Comparison of ENCODE assay signal across 20 mouse cellular contexts in genomic region chr10:75710210-75710609, GRCm38 (mm10). TPM values are rescaled to one million over a fixed set of nuclear protein-coding genes. Genes with fewer than 3 reads are reported as not detected.
DNase-seq lines count a peak whose midpoint lies in the region; ATAC-seq lines count a peak whose summit lies in the region.
"Had no signal": no experiment of that assay in that cellular context is flagged by ENCODE, and none has a peak within 500 bp of the region (broad histone marks: within the 10 kb centered on the region; RNA-seq: fewer than 3 reads in every experiment).

No protein-coding gene starts in this region.

- DNase-seq in liver, embryonic 13.5 days = no peak
- DNase-seq in liver (no peak), A20 (ENCODE audit: low read depth, low spot score) (peak; percentile 69)
- peak; percentile 79 for DNase-seq in splenic B cell, adult 2 months (ENCODE audit: low read depth, low spot score)
- DNase-seq in adrenal gland, postnatal 4 days (ENCODE audit: low spot score in 2 of 2) = no peak
- DNase-seq: adrenal gland, adult 8-10 months; adrenal gland, postnatal 36 days; cerebellum, adult 11 months; cerebellum, adult 9-10 months; cerebellum, postnatal 25 days; gastrocnemius, postnatal 14 days; heart, postnatal 4 days had no signal

- no peak overlapping the region for H3K4me2 ChIP-seq in liver, embryonic 13.5 days
- no peak overlapping the region for H3K4me2 ChIP-seq in hindbrain, embryonic 12.5 days (replicated peaks)
- H3K4me2 ChIP-seq: embryonic facial prominence, embryonic 12.5 days; heart, embryonic 13.5 days; hindbrain, embryonic 13.5 days had no signal

- no peak for ATAC-seq in liver, embryonic 13.5 days (ENCODE audit: low read depth)
- peak; percentile 61 for ATAC-seq in granulocyte monocyte progenitor cell, adult 5-6 weeks (replicated peaks; ENCODE audit: poor library complexity, severe bottlenecking)
- ATAC-seq in hindbrain, embryonic 12.5 days (ENCODE audit: low FRiP score) = no peak
- ATAC-seq: forebrain, embryonic 16.5 days; hindbrain, postnatal 0 days had no signal

- peaks cover 38% of the 10 kb centered on the region for H3K4me1 ChIP-seq in liver, embryonic 13.5 days (replicated peaks)
- no peaks in the 10 kb centered on the region for H3K4me1 ChIP-seq in hindbrain, embryonic 12.5 days
- H3K4me1 ChIP-seq: embryonic facial prominence, embryonic 12.5 days had no signal

- H3K9ac ChIP-seq in liver, embryonic 13.5 days = no peak overlapping the region
- no peak overlapping the region for H3K9ac ChIP-seq in hindbrain, embryonic 12.5 days
- H3K9ac ChIP-seq: embryonic facial prominence, embryonic 12.5 days; heart, embryonic 13.5 days; hindbrain, embryonic 13.5 days had no signal

- peaks cover 85% of the 10 kb centered on the region for H3K36me3 ChIP-seq in liver, embryonic 13.5 days
- peaks cover 3% of the 10 kb centered on the region; the same call in 1 of the 2 replicates for H3K36me3 ChIP-seq in splenic B cell, adult 2 months (ENCODE audit: control insufficient read depth, insufficient read depth, low read length, poor library complexity, severe bottlenecking)
- H3K36me3 ChIP-seq in hindbrain, embryonic 12.5 days = peaks cover 79% of the 10 kb centered on the region

- H3K27ac ChIP-seq in liver, embryonic 13.5 days = 0 out of 2 replicates have a peak overlapping the region, but pooled peaks have one; percentile 1
- H3K27ac ChIP-seq in hindbrain, embryonic 12.5 days = no peak overlapping the region
- H3K27ac ChIP-seq: embryonic facial prominence, embryonic 12.5 days; heart, embryonic 13.5 days; hindbrain, embryonic 13.5 days; hindbrain, postnatal 0 days had no signal

- no peak overlapping the region for H3K4me3 ChIP-seq in liver, embryonic 13.5 days (replicated peaks)
- no peak overlapping the region for H3K4me3 ChIP-seq in hindbrain, embryonic 12.5 days
- H3K4me3 ChIP-seq: embryonic facial prominence, embryonic 12.5 days; heart, embryonic 13.5 days; hindbrain, embryonic 13.5 days had no signal

- H3K27me3 ChIP-seq in liver, embryonic 13.5 days = no peaks in the 10 kb centered on the region
- H3K27me3 ChIP-seq in splenic B cell, adult 2 months (ENCODE audit: control insufficient read depth, insufficient read depth, low read length, poor library complexity, severe bottlenecking) = no peaks in the 10 kb centered on the region
- H3K27me3 ChIP-seq in hindbrain, embryonic 12.5 days = no peaks in the 10 kb centered on the region
- H3K27me3 ChIP-seq: embryonic facial prominence, embryonic 12.5 days; heart, embryonic 13.5 days; hindbrain, embryonic 13.5 days had no signal

- WGBS in liver, embryonic 13.5 days (ENCODE audit: insufficient replicate concordance) = 71% methylated on average over 2 of the region's 2 CpGs
- WGBS in hindbrain, embryonic 12.5 days = 88% methylated on average over 2 of the region's 2 CpGs

- H3K9me3 ChIP-seq in liver, embryonic 13.5 days (replicated peaks) = no peaks in the 10 kb centered on the region
- no peaks in the 10 kb centered on the region for H3K9me3 ChIP-seq in hindbrain, embryonic 12.5 days (replicated peaks)
- H3K9me3 ChIP-seq: embryonic facial prominence, embryonic 12.5 days; G1E; heart, embryonic 13.5 days; hindbrain, embryonic 13.5 days had no signal

RNA-seq across cellular contexts. Expression of gene Cabin1, which starts 53.9 kb away (rescaled TPM):
- polyA plus RNA-seq in liver, embryonic 13.5 days (2015; fragmentation: Nextera tagmentation; extraction: Ambion mirVana) = 15.4 and 16.6 TPM in 2 replicates
- 48.8 and 68.8 TPM in 2 replicates for total RNA-seq in granulocyte monocyte progenitor cell, adult 5-6 weeks (2014; fragmentation: Nextera tagmentation)
- 23.0 and 24.9 TPM in 2 replicates for total RNA-seq in granulocyte monocyte progenitor cell, adult 5-6 weeks (2017)
- total RNA-seq in adrenal gland, postnatal 4 days (2021) = 10 to 100 TPM; 49.4 to 58.5 TPM
- 44.1 and 48.7 TPM in 2 replicates for polyA plus RNA-seq in hindbrain, embryonic 12.5 days (2016; fragmentation: Nextera tagmentation; extraction: Ambion mirVana)

Comparison
In these comparisons a context has a peak if more than half of its experiments do, and no peak if none do; other contexts are left out.
1. DNase-seq: peak in A20 (single experiment) and splenic B cell, adult 2 months (single experiment); none in liver, embryonic 13.5 days (single experiment), liver (single experiment) and adrenal gland, postnatal 4 days (0 of 2).